Mouse (Mus musculus) layer of hippocampus, adult 6 months (tissue): Measurements from ENCODE around the gene Fndc8. TPM values are rescaled to one million over a fixed set of nuclear protein-coding genes. Genes with fewer than 3 reads are reported as not detected.

ENCODE experiments used
- long read RNA-seq, 2 experiments: library from polyadenylated mRNA; unstranded; transcript quantifications; one replicate each; pipeline ENCODE4 v2.0.0; 2019 to 2020
- polyA plus RNA-seq: library from polyadenylated mRNA; unstranded; fragments of <200 nt; fragmentation: Nextera tagmentation; gene quantifications from 2 replicates; pipeline ENCODE4 v1.2.3, GENCODE M21; 2021

The Fndc8 gene
- 0.10 TPM in 1 of 2 replicates, not detected in the other for polyA plus RNA-seq
- long read RNA-seq, experiment 1, result 0 reads
- long read RNA-seq, experiment 2, result 0 reads

GRCm38 (mm10) chr11:82891936-82892335 lies at the start of gene Fndc8:
Fndc8 (plus strand) TSS chr11:82892124.

DNA sequence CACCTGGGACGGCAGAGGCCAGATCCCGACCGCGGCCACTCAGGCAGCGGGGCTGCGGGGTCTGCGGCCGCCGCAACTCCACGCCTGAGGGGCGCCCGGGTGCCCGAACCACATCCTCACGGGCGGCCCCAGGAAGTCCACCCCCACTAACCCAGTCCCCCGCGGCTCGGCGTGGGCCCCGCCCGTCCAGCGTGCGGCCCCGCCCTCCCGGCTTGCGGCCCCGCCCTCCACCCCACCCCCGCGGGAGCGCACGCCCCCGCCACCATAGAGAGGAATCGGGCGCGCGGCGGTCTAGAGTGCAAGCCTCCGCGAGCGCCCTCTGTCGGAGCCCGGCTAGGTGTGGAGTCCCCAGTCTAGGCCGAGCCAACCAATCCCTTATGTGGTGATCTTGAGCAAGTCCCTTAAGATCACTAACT lies 20.9 kb upstream of the Fndc8 start, which contains the start of gene Rffl:
Gene Rffl (minus strand): TSS at position 180 of the 416 bp plus-strand sequence.

DNA sequence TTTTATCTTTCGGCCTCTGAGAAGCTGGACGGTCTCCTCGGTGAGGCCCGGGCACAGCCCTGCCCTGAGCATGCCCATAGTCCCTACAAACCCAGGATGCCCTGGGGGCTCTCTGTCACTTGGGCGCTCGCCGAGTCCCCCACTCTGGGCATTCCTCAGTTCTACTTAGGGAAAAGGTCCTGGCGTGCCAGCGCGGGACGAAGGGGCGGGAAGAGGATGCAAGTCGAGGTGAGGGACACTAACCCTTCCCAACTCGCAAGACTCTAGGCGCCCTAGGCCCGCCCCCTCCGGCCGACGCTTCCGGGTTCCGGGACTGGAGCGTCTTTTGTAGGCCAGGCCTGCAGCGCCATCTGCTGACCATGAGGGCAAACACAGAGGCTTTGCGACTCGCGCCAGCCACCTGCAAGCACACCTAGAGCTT lies 1.6 kb upstream of the Fndc8 start, which contains the start of gene Rad51d:
Gene Rad51d (minus strand): TSS at position 273 of the 421 bp plus-strand sequence.

DNA sequence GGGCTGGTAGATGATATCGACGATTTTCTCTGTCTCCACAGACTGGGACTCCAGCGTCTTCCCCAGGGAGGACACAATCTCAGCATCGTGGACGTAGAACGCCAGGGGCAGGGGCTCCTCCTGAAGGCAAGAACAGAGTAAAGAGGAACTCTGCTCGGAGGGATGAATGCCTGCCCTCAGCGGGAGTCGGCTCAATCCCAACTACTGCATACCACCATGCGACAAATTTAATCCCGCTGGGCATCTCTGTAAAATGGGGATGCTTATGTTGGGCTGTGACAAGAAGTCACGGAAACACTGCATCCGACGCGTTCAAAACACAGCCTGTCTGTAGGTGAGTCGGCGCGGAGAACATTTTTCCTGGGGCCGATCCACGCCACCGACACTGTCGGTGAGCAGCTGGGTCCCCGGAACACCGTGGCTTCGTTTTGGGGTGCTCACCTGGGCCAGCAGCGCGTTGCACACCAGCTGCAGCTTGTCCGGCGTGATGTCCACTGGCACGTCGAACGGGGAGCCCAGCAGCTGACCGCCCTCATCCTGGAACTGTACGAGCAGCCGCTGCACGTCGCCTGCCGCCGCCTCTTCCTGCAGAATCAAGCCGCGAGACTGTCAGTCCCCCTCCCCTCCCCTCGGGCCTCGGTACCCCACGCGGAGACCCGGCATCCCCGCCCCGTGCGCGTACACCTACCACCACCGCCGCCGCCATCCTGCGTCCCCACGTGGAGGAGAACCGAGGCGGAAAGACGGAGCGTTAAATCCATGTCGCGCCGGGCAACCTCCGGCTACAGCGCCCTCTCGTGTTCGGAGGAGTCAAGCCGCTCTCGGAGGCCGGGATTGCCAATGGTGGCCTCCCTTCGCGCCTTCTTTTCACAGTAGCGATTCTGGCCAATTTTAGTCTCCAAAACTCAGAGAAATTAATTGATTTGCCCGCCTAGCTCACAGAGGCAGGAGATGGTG lies 16.0 kb downstream of the Fndc8 start, which contains the start of gene Nle1:
Gene Nle1 (minus strand): TSS at position 761 of the 957 bp plus-strand sequence.

DNA sequence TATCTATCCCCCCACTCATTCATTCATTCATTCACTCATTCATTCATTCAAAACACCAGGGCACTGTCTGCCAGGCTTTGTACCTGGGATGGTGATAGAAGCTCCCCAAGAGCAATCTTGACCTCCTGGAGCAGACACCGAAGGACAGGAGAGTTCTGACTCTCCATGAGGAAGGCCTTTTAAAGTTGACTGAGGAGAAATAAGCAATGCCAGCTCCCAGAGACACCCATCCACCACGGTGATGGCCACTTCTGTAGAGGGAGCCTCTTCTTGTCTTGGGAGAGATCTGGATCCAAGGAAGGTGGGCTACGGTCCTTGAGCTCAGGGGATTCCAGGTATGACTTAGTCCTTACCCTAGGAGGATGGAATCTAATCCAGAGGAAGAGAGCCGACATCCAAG lies 18.3 kb downstream of the Fndc8 start, which contains the start of gene Unc45b:
Gene Unc45b (plus strand): TSS at position 301 of the 400 bp plus-strand sequence.

Other genes starting within 250 kb of the Fndc8 start
- 0.08 and 0.14 TPM in 2 replicates for gene Cct6b, start 127.8 kb upstream of the Fndc8 start, polyA plus RNA-seq
- 13.3 and 17.2 TPM in 2 replicates for gene Zfp830, start 127.8 kb upstream of the Fndc8 start, polyA plus RNA-seq
- gene Lig3, start 111.0 kb upstream of the Fndc8 start, polyA plus RNA-seq, result 4.0 and 4.3 TPM in 2 replicates
- 6.8 and 6.9 TPM in 2 replicates for gene Rffl, start 20.9 kb upstream of the Fndc8 start, polyA plus RNA-seq
- gene Rad51d, start 1.5 kb upstream of the Fndc8 start, polyA plus RNA-seq, result 8.6 and 9.0 TPM in 2 replicates
- 1.2 and 1.5 TPM in 2 replicates for gene Nle1, start 16.3 kb downstream of the Fndc8 start, polyA plus RNA-seq
- gene Unc45b, start 18.4 kb downstream of the Fndc8 start, polyA plus RNA-seq, result 0.33 and 0.34 TPM in 2 replicates
- 0.69 and 0.75 TPM in 2 replicates for gene Slfn5, start 59.2 kb downstream of the Fndc8 start, polyA plus RNA-seq
- 0.16 and 0.20 TPM in 2 replicates for gene Slfn9, start 99.7 kb downstream of the Fndc8 start, polyA plus RNA-seq
- gene Slfn8, start 128.7 kb downstream of the Fndc8 start, polyA plus RNA-seq, result 0.36 and 0.70 TPM in 2 replicates
- gene Slfn2, start 173.0 kb downstream of the Fndc8 start, polyA plus RNA-seq, result 0.90 and 2.1 TPM in 2 replicates
- 0.08 TPM in 1 of 2 replicates, not detected in the other for gene Slfn1, start 224.7 kb downstream of the Fndc8 start, polyA plus RNA-seq